Mouse (Mus musculus) heart, embryonic 13.5 days (tissue): ENCODE measurements around the gene Mre11a. TPM values are rescaled to one million over a fixed set of nuclear protein-coding genes. Genes with fewer than 3 reads are reported as not detected.
A peak's percentile ranks its signal among the peaks of the same experiment; 100 is the strongest.

Source experiments
- ATAC-seq: fragments of 200-750 bp; cut with Nextera tagmentation; 2 replicates; pipeline ENCODE4 v1.8.0; 2017; ENCODE audit warnings: moderate TSS enrichment; ENCODE audit not compliant: insufficient number of reproducible peaks, low FRiP score, low TSS enrichment; ENCODE audit errors: extremely low read depth
- H3K27ac ChIP-seq: fragments of 300-500 bp; sonication (generic); replicated peaks from 2 replicates; pipeline ENCODE4 v1.5.1; 2015; ENCODE audit warnings: moderate library complexity, mild to moderate bottlenecking, inconsistent platforms
- H3K27me3 ChIP-seq: fragments of 300-500 bp; sonication (generic); replicated peaks from 2 replicates; pipeline ENCODE4 v1.6.1; 2015; ENCODE audit warnings: mild to moderate bottlenecking, inconsistent platforms
- H3K36me3 ChIP-seq: fragments of 300-500 bp; sonication (generic); 2 replicates; pipeline ENCODE4 v1.6.1; 2015; ENCODE audit warnings: mild to moderate bottlenecking, inconsistent platforms
- H3K4me1 ChIP-seq: fragments of 300-500 bp; sonication (generic); 2 replicates; pipeline ENCODE4 v1.6.1; 2015; ENCODE audit warnings: inconsistent platforms
- H3K4me2 ChIP-seq: fragments of 300-500 bp; sonication (generic); 2 replicates; pipeline ENCODE4 v1.6.1; 2015; ENCODE audit warnings: inconsistent platforms, mild to moderate bottlenecking, moderate library complexity
- H3K4me3 ChIP-seq: fragments of 300-500 bp; sonication (generic); 2 replicates; pipeline ENCODE4 v1.5.1; 2015; ENCODE audit warnings: moderate library complexity, mild to moderate bottlenecking, inconsistent platforms
- H3K9ac ChIP-seq: fragments of 300-500 bp; sonication (generic); 2 replicates; pipeline ENCODE4 v1.6.1; 2015; ENCODE audit warnings: inconsistent platforms, mild to moderate bottlenecking, moderate library complexity
- H3K9me3 ChIP-seq: fragments of 300-500 bp; sonication (generic); 2 replicates; pipeline ENCODE4 v1.6.1; 2016; ENCODE audit warnings: inconsistent platforms
- WGBS: fragments of 180-500 bp; shearing (Covaris S2); methylation state at CpG from one replicate; pipeline ENCODE4 v1.1.7; 2015; ENCODE audit warnings: mixed read lengths; 5-methylcytosine and 5-hydroxymethylcytosine counted together
- polyA plus RNA-seq: library from polyadenylated mRNA; unstranded; fragments of >200 nt; fragmentation: Nextera tagmentation; extraction: Ambion mirVana; gene quantifications from 2 replicates; pipeline ENCODE4 v1.2.1, GENCODE M21; 2015

Gene Mre11a
- polyA plus RNA-seq, 1 experiment from 2014 or later, result 14.9 TPM

DNA sequence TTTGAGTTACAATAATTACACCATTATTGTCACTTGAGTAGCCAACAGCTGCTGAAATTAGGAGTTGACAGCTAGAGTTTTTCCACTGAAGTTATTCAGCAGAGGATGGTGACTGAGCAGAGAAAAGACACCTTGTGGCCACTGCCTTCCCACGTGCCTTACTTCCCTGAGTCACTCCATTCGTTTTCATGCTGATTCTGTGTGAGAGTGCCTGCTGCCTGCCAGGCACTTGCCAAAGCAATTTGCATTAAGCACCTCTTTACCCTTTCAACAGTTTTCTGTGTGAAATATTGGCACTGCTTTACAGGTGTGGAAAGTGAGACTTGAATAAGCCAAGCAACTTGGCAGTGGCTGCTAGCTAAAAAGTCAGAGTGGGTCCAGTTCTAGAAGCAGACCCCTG, 43.4 kb downstream of the Mre11a start:
- H3K27me3 ChIP-seq, result no peaks in the 10 kb centered on the region
- no peaks in the 10 kb centered on the region for H3K4me1 ChIP-seq
- H3K9ac ChIP-seq, result no peak overlapping the region
- ATAC-seq, result no peak
- H3K36me3 ChIP-seq, result peaks cover 81% of the 10 kb centered on the region
- WGBS, result 51% methylated on average over 2 of the region's 2 CpGs
- H3K4me3 ChIP-seq, result no peak overlapping the region
- H3K4me2 ChIP-seq, result no peak overlapping the region
- H3K9me3 ChIP-seq, result no peaks in the 10 kb centered on the region
- no peak overlapping the region for H3K27ac ChIP-seq

DNA sequence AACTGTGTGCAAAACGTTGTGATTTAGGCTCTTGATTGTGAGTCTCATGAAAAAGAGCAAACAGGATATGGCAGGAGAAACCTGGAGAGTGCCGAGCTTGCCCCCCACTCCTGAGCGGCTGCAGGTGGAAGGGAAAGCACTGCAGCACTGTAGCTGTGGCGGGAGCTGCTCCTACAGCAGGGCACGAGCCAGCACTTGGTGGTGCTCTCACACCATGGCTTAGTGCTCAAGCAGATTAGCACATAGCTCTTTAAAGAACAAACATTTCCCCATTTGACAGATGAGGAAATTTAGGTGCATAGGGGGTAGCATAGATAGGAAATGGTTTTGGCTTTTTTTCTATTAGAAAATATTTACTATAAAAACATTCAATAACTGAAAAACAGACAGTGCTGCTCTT, 47.6 kb downstream of the Mre11a start:
- WGBS, result 75% methylated on average over 5 of the region's 5 CpGs
- Histone ChIP-seq H3K27ac (no peak overlapping the region), H3K4me1 (no peaks in the 10 kb centered on the region), H3K27me3 (no peaks in the 10 kb centered on the region), H3K36me3 (peaks cover 90% of the 10 kb centered on the region), H3K4me3 (no peak overlapping the region), H3K9me3 (no peaks in the 10 kb centered on the region), H3K4me2 (no peak overlapping the region), H3K9ac (no peak overlapping the region)
- ATAC-seq, result no peak

DNA sequence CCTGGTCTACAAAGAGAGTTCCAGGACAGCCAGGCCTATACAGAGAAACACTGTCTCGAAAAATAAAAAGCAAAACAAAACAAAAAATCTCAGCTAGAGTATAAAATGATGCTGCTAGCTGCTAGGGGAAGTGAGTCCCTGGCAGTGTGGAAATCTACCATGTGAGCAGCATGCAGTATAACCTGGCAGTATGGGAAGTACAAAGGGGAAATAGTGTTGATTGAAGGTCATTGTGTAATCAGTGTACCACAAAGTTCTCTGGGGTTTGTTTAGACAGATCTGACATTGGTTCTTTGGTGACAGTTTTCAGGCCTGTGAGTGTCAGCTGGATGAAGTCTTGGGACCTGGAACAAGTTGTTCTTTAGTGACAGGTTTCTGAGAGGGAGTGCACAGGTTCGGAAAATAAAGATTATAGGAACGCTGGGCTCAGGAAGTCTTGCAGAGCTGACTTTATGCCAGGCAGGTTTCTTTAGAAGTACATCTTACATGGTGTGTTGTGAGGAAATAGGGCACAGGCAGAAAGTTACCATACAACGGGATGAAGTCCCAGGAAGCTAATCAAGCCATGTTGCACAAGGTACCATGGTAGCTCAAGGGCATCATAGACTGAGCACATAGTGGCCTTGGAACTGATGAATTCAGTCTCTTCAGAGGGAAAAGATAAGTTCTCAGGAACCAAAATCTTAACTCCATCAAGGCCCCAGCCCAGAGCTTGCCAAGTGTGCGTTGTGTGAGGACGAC, 51.1 kb downstream of the Mre11a start:
- no peak overlapping the region for H3K4me2 ChIP-seq
- H3K4me3 ChIP-seq, result no peak overlapping the region
- H3K9ac ChIP-seq, result no peak overlapping the region
- peaks cover 62% of the 10 kb centered on the region for H3K36me3 ChIP-seq
- H3K27me3 ChIP-seq, result no peaks in the 10 kb centered on the region
- no peak for ATAC-seq
- peaks cover 8% of the 10 kb centered on the region for H3K4me1 ChIP-seq
- 80% methylated on average over 6 of the region's 6 CpGs for WGBS
- no peaks in the 10 kb centered on the region for H3K9me3 ChIP-seq
- H3K27ac ChIP-seq, result no peak overlapping the region

DNA sequence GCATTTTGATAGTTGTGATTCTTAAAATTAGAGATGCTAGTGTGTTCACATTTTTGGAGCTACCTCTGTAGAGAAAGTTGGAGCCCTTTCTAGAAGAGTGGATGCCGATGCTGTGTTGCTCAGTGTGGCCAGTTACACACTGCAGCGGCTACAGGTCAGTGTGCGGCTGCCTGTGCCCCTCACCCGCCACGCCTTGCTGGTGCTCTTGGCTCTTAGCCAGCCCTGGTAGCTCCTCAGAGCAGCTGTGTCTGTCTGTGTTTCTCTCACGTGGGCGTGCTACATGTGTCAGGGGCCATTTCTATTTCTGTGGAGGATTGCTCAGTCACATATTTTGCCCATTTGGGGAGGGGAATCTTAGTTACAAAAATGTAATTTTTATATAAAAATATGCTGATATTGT, 55.1 kb downstream of the Mre11a start:
- no peak overlapping the region for H3K9ac ChIP-seq
- H3K27ac ChIP-seq, result no peak overlapping the region
- 17% methylated on average over 7 of the region's 7 CpGs for WGBS
- peaks cover 8% of the 10 kb centered on the region for H3K4me1 ChIP-seq
- H3K4me3 ChIP-seq, result no peak overlapping the region
- no peaks in the 10 kb centered on the region for H3K9me3 ChIP-seq
- ATAC-seq, result no peak; the same call in none of the 2 replicates
- no peaks in the 10 kb centered on the region for H3K27me3 ChIP-seq
- peaks cover 24% of the 10 kb centered on the region for H3K36me3 ChIP-seq
- peak overlapping the region; percentile 35 for H3K4me2 ChIP-seq

DNA sequence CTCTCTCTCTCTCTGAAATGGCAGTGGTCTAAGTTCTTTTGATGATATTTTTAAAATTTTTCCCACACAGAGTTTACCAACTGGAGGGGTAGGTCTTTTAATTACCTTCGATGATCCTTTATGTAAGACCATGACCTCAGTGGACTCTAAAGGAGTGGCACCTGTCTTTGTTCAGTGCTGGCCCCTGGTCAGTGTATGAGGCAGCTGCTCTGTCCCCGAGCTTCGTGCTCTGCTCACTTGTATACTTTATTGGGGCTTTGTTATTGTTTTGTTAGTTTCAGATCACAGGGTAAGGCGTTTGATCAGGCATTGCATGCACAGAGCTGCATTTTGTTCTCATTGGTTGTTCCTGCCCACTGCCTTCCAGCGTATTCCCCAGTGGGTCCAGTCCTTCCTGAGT, 55.5 kb downstream of the Mre11a start:
- Histone ChIP-seq H3K9me3 (no peaks in the 10 kb centered on the region), H3K4me3 (no peak overlapping the region), H3K36me3 (peaks cover 19% of the 10 kb centered on the region), H3K4me1 (peaks cover 8% of the 10 kb centered on the region), H3K27me3 (no peaks in the 10 kb centered on the region), H3K4me2 (no peak overlapping the region), H3K9ac (no peak overlapping the region), H3K27ac (no peak overlapping the region)
- WGBS, result 87% methylated on average over 5 of the region's 5 CpGs
- no peak for ATAC-seq

DNA sequence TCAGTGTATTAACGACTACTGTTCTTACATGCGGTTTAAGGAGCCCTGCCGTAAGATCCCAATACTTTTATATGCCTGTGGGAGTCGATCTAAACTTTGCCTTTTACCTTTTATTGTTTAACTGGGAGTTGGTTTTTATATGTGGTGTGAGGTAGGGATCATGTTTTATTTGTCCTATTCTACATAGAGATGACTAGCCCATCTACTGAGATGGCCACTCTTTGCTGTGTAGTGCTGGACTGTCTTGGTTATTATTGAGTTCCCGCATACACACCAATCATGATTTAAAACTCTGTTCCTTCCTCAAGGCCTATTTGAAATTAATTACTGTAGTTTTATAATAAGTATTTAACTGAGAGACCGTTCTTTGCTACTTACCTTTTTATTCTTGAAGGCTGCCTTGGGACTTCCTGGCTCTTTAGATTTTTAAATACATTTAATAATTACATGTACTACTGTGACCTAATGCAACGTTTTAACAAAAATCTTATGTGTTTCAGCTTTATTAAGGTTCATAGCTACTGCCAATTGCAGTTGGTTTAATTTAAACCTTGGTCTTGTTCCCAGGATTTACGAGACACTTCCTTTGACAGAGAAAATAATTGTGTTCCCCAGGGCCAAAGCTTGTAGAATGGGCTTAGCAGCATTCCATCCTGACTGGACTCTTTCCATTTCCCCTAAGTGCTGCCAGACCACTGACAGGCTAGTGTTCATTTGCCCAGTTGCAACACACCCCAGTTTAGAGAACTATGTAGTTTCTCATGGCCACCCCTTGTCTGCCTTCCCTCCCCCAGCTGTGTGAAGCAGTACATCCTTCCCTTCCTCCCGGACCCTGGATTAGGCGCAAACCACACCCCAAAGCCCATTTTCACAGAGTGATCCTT, 57.7 kb downstream of the Mre11a start:
- Histone ChIP-seq H3K4me2 (no peak overlapping the region), H3K9ac (no peak overlapping the region), H3K36me3 (0 out of 2 replicates have a peak, but pooled peaks cover 3% of the 10 kb centered on the region), H3K4me1 (peaks cover 8% of the 10 kb centered on the region), H3K27ac (no peak overlapping the region), H3K27me3 (no peaks in the 10 kb centered on the region), H3K9me3 (0 out of 2 replicates have a peak, but pooled peaks cover 2% of the 10 kb centered on the region), H3K4me3 (no peak overlapping the region)
- 75% methylated on average over 10 of the region's 10 CpGs for WGBS
- no peak for ATAC-seq

DNA sequence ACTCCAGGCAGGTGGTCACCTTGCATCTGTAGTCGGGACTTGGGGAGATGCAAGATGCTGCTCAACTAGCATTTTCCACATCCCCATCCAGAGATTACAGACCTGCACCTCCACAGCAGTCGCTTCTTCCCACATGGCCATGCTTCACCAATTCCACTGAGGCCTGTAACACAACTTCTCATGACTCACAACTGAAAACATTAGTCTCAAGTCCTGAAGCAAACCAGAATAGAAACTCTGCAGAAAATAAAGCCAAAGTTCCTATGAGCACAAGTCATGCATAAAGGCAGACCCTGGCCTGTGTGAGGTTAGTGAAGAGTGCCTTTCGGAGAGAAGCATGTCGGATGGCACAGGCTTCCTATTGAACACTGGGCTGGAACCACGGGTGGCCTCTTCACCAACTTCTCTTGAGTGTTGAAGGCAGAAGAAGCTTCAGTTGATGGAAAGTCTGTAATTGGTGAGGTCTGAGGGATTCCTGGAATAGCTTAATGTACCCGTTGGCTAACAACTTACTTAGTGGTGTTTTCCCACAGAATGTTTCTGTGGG, 58.9 kb downstream of the Mre11a start:
- H3K9ac ChIP-seq, result no peak overlapping the region
- H3K4me3 ChIP-seq, result no peak overlapping the region
- H3K27ac ChIP-seq, result no peak overlapping the region
- no peak overlapping the region for H3K4me2 ChIP-seq
- peaks cover 8% of the 10 kb centered on the region for H3K4me1 ChIP-seq
- WGBS, result 81% methylated on average over 6 of the region's 6 CpGs
- no peaks in the 10 kb centered on the region for H3K36me3 ChIP-seq
- H3K9me3 ChIP-seq, result 0 out of 2 replicates have a peak, but pooled peaks cover 2% of the 10 kb centered on the region
- H3K27me3 ChIP-seq, result no peaks in the 10 kb centered on the region
- ATAC-seq, result no peak

DNA sequence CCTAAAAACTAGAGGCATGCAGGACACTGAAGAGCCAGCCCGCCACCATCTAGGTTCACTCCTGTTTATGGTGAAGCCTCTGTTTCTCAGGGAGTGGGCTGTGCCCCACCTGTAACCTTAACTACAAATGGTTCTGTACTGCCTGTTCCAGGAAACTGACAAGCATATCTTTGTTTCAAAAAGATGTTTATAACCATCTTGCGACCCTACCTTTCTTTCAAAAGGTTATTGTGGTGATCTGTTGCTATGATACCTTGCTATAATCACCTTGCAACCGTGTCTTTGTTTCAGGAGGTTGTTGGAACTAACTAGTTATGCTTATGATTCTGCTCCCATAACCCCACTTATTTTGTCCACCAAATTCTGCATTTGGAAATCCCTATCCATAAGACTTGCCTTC, 59.4 kb downstream of the Mre11a start:
- no peak for ATAC-seq
- no peak overlapping the region for H3K9ac ChIP-seq
- 89% methylated on average over 3 of the region's 3 CpGs for WGBS
- H3K27me3 ChIP-seq, result no peaks in the 10 kb centered on the region
- no peak overlapping the region for H3K27ac ChIP-seq
- H3K9me3 ChIP-seq, result 0 out of 2 replicates have a peak, but pooled peaks cover 2% of the 10 kb centered on the region
- peaks cover 8% of the 10 kb centered on the region for H3K4me1 ChIP-seq
- no peak overlapping the region for H3K4me2 ChIP-seq
- no peaks in the 10 kb centered on the region for H3K36me3 ChIP-seq
- H3K4me3 ChIP-seq, result no peak overlapping the region

DNA sequence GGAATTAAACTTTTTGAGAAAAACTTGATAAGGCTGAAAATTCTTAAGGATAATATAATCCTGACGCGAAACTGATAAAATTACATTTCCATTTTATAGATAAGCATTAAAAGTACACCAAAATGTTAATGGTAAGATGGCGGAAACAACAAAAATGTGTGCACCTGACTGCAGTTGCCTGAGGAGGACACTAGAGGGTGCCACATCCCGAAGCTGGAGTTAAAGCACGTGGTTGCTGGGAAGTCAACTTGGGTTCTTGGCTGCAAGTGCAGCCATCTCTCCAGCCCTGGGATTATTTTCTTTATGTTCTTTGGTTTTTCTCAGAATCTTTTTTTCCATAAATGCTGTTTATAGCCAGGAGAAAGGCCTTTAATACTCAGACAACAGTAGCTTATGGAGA, 62.0 kb downstream of the Mre11a start:
- Histone ChIP-seq H3K27ac (no peak overlapping the region), H3K9me3 (peaks cover 8% of the 10 kb centered on the region; the same call in 1 of the 2 replicates), H3K27me3 (no peaks in the 10 kb centered on the region), H3K4me3 (no peak overlapping the region), H3K4me1 (no peaks in the 10 kb centered on the region), H3K36me3 (no peaks in the 10 kb centered on the region), H3K9ac (no peak overlapping the region), H3K4me2 (no peak overlapping the region)
- WGBS, result 38% methylated on average over 5 of the region's 5 CpGs
- ATAC-seq, result no peak

DNA sequence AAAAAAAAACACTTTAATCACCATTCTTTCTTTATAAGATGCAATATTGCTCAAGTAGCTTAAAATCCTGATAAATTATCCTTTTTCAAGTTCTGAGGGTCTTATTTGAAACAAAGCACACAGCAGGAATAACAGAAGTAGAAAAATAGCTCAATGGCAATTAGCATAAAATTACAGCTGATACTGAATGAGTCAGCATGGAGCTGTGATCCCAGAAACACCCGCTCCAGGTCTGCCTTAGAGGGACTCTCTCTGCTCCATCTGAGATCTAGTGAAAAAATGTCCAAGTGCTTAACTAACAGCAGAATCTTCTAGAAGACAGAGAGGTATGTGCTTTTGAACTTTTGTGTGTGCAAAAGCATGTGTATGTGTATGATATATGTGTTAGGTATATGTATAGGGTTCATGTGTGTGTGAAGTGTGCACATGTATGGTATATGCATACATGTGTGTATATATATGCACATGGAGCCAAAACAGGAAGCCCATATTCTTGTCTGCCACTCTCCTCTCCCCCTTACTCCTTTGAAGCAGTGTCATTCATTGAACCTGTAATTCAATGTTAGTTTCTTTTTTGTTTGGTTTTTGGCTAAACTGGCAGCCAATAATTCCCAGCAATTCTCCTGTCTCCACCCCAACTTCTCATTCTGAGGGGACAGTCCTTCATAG, 63.9 kb downstream of the Mre11a start:
- ATAC-seq, result no peak
- H3K4me2 ChIP-seq, result no peak overlapping the region
- H3K27ac ChIP-seq, result no peak overlapping the region
- no peak overlapping the region for H3K9ac ChIP-seq
- no peaks in the 10 kb centered on the region for H3K36me3 ChIP-seq
- peaks cover 12% of the 10 kb centered on the region; the same call in 1 of the 2 replicates for H3K9me3 ChIP-seq
- H3K27me3 ChIP-seq, result no peaks in the 10 kb centered on the region
- no peak overlapping the region for H3K4me3 ChIP-seq
- no peaks in the 10 kb centered on the region for H3K4me1 ChIP-seq
- WGBS, result 75% methylated on average over 1 of the region's 1 CpGs

DNA sequence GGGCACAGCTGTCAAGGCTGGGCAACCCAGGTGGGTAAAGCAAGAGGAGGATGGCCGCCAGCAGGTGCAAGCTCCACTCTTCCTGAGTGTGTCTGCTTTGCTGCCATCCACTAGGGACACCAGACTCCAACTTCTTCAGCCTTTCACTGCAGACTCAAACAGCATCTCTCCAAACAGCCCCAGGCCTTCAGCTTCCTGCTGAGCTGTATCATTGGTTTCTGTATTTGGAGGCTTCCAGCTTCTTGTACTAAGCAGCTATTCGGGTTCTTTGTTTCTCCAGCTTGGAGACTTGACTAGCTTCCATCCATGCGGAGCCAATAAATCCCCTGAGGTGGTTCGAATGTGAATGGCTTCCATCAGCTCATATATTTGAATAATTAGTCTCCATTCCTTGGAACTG, 70.1 kb downstream of the Mre11a start:
- Histone ChIP-seq H3K27ac (no peak overlapping the region), H3K27me3 (peaks cover 36% of the 10 kb centered on the region), H3K36me3 (no peaks in the 10 kb centered on the region), H3K9ac (no peak overlapping the region), H3K4me1 (peaks cover 1% of the 10 kb centered on the region; the same call in 1 of the 2 replicates), H3K4me3 (no peak overlapping the region), H3K4me2 (no peak overlapping the region), H3K9me3 (peaks cover 10% of the 10 kb centered on the region; the same call in 1 of the 2 replicates)
- WGBS, result 72% methylated on average over 4 of the region's 4 CpGs
- ATAC-seq, result no peak
